Mouse (Mus musculus): ENCODE data around the gene Ptrh1.

DNA sequence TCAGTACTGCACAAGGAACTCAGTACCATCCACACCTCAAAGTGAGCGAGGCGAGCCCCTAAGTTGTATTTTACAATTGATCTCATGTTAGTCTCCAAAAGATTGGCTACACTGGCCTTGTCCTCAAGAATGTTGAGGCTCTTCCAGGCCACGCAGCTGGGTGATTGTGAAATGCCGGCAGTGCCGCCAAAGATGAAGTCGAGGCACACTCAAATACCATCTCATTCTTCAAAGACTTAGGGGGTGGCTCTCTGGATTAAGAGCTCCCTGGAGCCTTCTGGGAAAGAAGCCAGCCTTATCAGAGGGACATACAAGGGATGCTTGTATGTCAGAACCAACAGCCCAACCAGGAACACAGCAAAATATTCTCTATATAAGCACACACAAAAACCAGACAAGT lies 15.7 kb downstream of the Ptrh1 start:
- TF ChIP-seq POLR2AphosphoS2 (IDR thresholded peaks at IDR 0.05; ENCODE audit: low read length) (no peak), EP300 (IDR thresholded peaks at IDR 0.05; ENCODE audit: low read depth in 1 of 2, low read length in 2 of 2) (no peak), USF1 (IDR thresholded peaks at IDR 0.05; ENCODE audit: low read depth, low read length) (no peak), POLR2A (IDR thresholded peaks at IDR 0.05; ENCODE audit: control insufficient read depth in 1 of 2, insufficient read depth in 1 of 2, low read depth in 1 of 2, low read length in 2 of 2, poor library complexity in 1 of 2) (no peak), MXI1 (IDR thresholded peaks at IDR 0.05; ENCODE audit: low read depth, low read length) (no peak), CTCF (IDR thresholded peaks at IDR 0.05 in 2 of 3, conservative IDR thresholded peaks at IDR 0.05 in 1 of 3; ENCODE audit: control insufficient read depth in 1 of 3, insufficient read depth in 1 of 3, low read depth in 2 of 3, low read length in 3 of 3, poor library complexity in 1 of 3, severe bottlenecking in 1 of 3) (no peak)

Data from MEL (cell line).